Mouse (Mus musculus): ENCODE results near the gene Tbc1d22a. TPM values are rescaled to one million over a fixed set of nuclear protein-coding genes. Genes with fewer than 3 reads are reported as not detected.

The Tbc1d22a gene
- polyA plus RNA-seq, 1 experiment from 2014 or later, result 9.1 TPM

GRCm38 (mm10) chr15:86200169-86200568 lies 14.1 kb upstream of the Tbc1d22a start:
- Histone ChIP-seq H3K27me3 (ENCODE audit: control insufficient read depth, insufficient read depth, low read length) (no peaks in the 10 kb centered on the region), H3K4me2 (ENCODE audit: low read length) (no peak overlapping the region), H3K36me3 (ENCODE audit: control insufficient read depth, insufficient read depth, low read length) (no peaks in the 10 kb centered on the region), H3K27ac (replicated peaks in 1 of 2; ENCODE audit: control insufficient read depth in 1 of 2, insufficient read depth in 1 of 2, low read depth in 2 of 2, low read length in 2 of 2) (no peak overlapping the region), H3K9ac (ENCODE audit: low read length) (no peak overlapping the region), H3K9me3 (ENCODE audit: control insufficient read depth, low read length) (no peaks in the 10 kb centered on the region), H3K4me1 (ENCODE audit: control insufficient read depth in 2 of 2, insufficient read depth in 2 of 2, low read length in 2 of 2) (peaks cover 4 to 13% of the 10 kb centered on the region in 2 experiments; a peak in 3 of 4 replicates), H3K4me3 (ENCODE audit: control insufficient read depth in 1 of 2, insufficient read depth in 1 of 2, low read depth in 1 of 2, low read length in 2 of 2) (no peak overlapping the region)
- ATAC-seq (ENCODE audit: insufficient number of reproducible peaks, insufficient read depth, low FRiP score, low read depth), result no peak
- WGBS, result 53% methylated on average over 4 of the region's 4 CpGs

GRCm38 (mm10) chr15:86201095-86201494 lies 13.2 kb upstream of the Tbc1d22a start:
- WGBS, result 30% methylated on average over 4 of the region's 4 CpGs
- Histone ChIP-seq H3K4me2 (ENCODE audit: low read length) (no peak overlapping the region), H3K4me1 (ENCODE audit: control insufficient read depth in 2 of 2, insufficient read depth in 2 of 2, low read length in 2 of 2) (peaks cover 4 to 13% of the 10 kb centered on the region in 2 experiments; a peak in 3 of 4 replicates), H3K27me3 (ENCODE audit: control insufficient read depth, insufficient read depth, low read length) (no peaks in the 10 kb centered on the region), H3K36me3 (ENCODE audit: control insufficient read depth, insufficient read depth, low read length) (no peaks in the 10 kb centered on the region), H3K27ac (replicated peaks in 1 of 2; ENCODE audit: control insufficient read depth in 1 of 2, insufficient read depth in 1 of 2, low read depth in 2 of 2, low read length in 2 of 2) (peak overlapping the region; percentile 26 to 55), H3K9ac (ENCODE audit: low read length) (no peak overlapping the region), H3K9me3 (ENCODE audit: control insufficient read depth, low read length) (no peaks in the 10 kb centered on the region), H3K4me3 (ENCODE audit: control insufficient read depth in 1 of 2, insufficient read depth in 1 of 2, low read depth in 1 of 2, low read length in 2 of 2) (no peak overlapping the region)
- ATAC-seq (ENCODE audit: insufficient number of reproducible peaks, insufficient read depth, low FRiP score, low read depth), result peak; percentile 40; the same call in 1 of the 2 replicates

- Histone ChIP-seq H3K27me3 (ENCODE audit: control insufficient read depth, insufficient read depth, low read length) (no peaks in the 10 kb centered on the region), H3K36me3 (ENCODE audit: control insufficient read depth, insufficient read depth, low read length) (no peaks in the 10 kb centered on the region), H3K4me3 (ENCODE audit: control insufficient read depth in 1 of 2, insufficient read depth in 1 of 2, low read depth in 1 of 2, low read length in 2 of 2) (no peak overlapping the region), H3K9ac (ENCODE audit: low read length) (no peak overlapping the region), H3K4me1 (ENCODE audit: control insufficient read depth in 2 of 2, insufficient read depth in 2 of 2, low read length in 2 of 2) (peaks cover 4 to 13% of the 10 kb centered on the region in 2 experiments; a peak in 3 of 4 replicates), H3K4me2 (ENCODE audit: low read length) (no peak overlapping the region), H3K27ac (replicated peaks in 1 of 2; ENCODE audit: control insufficient read depth in 1 of 2, insufficient read depth in 1 of 2, low read depth in 2 of 2, low read length in 2 of 2) (peak overlapping the region; percentile 31 to 55), H3K9me3 (ENCODE audit: control insufficient read depth, low read length) (no peaks in the 10 kb centered on the region)
- WGBS, result 63% methylated on average over 9 of the region's 9 CpGs
- no peak for ATAC-seq (ENCODE audit: insufficient number of reproducible peaks, insufficient read depth, low FRiP score, low read depth)
Measured at GRCm38 (mm10) chr15:86201696-86202330, 12.4 kb upstream of the Tbc1d22a start.

GRCm38 (mm10) chr15:86202640-86203039 lies 11.6 kb upstream of the Tbc1d22a start:
- no peak overlapping the region for H3K4me2 ChIP-seq (ENCODE audit: low read length)
- H3K4me1 ChIP-seq (ENCODE audit: control insufficient read depth in 2 of 2, insufficient read depth in 2 of 2, low read length in 2 of 2), result peaks cover 4 to 13% of the 10 kb centered on the region in 2 experiments; a peak in 3 of 4 replicates
- WGBS, result 34% methylated on average over 6 of the region's 6 CpGs
- H3K4me3 ChIP-seq (ENCODE audit: control insufficient read depth in 1 of 2, insufficient read depth in 1 of 2, low read depth in 1 of 2, low read length in 2 of 2), result no peak overlapping the region
- 0 out of 4 replicates have a peak overlapping the region, but pooled peaks of 1 of the 2 experiments have one; percentile 55 for H3K27ac ChIP-seq (replicated peaks in 1 of 2; ENCODE audit: control insufficient read depth in 1 of 2, insufficient read depth in 1 of 2, low read depth in 2 of 2, low read length in 2 of 2)
- H3K9ac ChIP-seq (ENCODE audit: low read length), result no peak overlapping the region
- H3K27me3 ChIP-seq (ENCODE audit: control insufficient read depth, insufficient read depth, low read length), result no peaks in the 10 kb centered on the region
- no peaks in the 10 kb centered on the region for H3K36me3 ChIP-seq (ENCODE audit: control insufficient read depth, insufficient read depth, low read length)
- ATAC-seq (ENCODE audit: insufficient number of reproducible peaks, insufficient read depth, low FRiP score, low read depth), result no peak
- H3K9me3 ChIP-seq (ENCODE audit: control insufficient read depth, low read length), result no peaks in the 10 kb centered on the region

- ATAC-seq (ENCODE audit: insufficient number of reproducible peaks, insufficient read depth, low FRiP score, low read depth), result no peak
- 85% methylated on average over 7 of the region's 7 CpGs for WGBS
- Histone ChIP-seq H3K4me2 (ENCODE audit: low read length) (no peak overlapping the region), H3K27ac (replicated peaks in 1 of 2; ENCODE audit: control insufficient read depth in 1 of 2, insufficient read depth in 1 of 2, low read depth in 2 of 2, low read length in 2 of 2) (peak overlapping the region in 1 of 2 experiments; percentile 55; a peak in 1 of 4 replicates), H3K36me3 (ENCODE audit: control insufficient read depth, insufficient read depth, low read length) (no peaks in the 10 kb centered on the region), H3K4me3 (ENCODE audit: control insufficient read depth in 1 of 2, insufficient read depth in 1 of 2, low read depth in 1 of 2, low read length in 2 of 2) (no peak overlapping the region), H3K4me1 (ENCODE audit: control insufficient read depth in 2 of 2, insufficient read depth in 2 of 2, low read length in 2 of 2) (peaks cover 4 to 13% of the 10 kb centered on the region in 2 experiments; a peak in 3 of 4 replicates), H3K9me3 (ENCODE audit: control insufficient read depth, low read length) (no peaks in the 10 kb centered on the region), H3K9ac (ENCODE audit: low read length) (no peak overlapping the region), H3K27me3 (ENCODE audit: control insufficient read depth, insufficient read depth, low read length) (no peaks in the 10 kb centered on the region)
Measured at GRCm38 (mm10) chr15:86203292-86203793, 10.9 kb upstream of the Tbc1d22a start.

DNA sequence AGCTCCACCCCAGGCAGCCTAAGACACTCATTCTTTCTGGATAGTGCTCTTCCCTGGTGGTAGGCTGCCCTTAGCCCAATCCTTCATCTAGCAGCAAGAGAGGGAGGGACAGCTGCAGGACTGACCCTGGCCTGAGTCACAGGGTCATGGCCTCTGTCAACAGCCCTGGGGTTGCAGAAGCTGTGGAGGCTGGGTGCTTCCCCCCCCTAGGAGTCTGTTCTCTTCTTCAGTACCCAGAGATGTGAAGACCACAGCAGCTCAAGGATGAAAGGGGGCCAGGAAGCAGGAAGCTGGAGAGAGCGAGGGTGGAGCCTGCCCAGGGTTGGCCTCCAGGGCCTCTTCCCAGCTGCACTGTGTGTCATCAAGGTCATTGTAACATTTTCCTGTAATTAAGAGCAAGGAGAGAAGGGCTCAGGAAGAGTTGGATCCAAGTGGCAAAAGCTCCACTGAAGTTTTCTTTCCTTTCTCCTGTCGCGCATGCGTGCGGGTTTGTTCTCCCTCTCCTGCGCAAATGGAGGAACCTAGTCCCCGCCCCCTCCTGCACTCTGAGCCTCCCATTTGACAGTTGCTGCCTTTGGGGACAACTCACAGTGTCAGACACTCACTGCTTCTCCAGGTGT lies 10.2 kb upstream of the Tbc1d22a start:
- Histone ChIP-seq H3K4me1 (ENCODE audit: control insufficient read depth in 2 of 2, insufficient read depth in 2 of 2, low read length in 2 of 2) (peaks cover 0 to 12% of the 10 kb centered on the region in 2 experiments; a peak in 3 of 4 replicates), H3K4me2 (ENCODE audit: low read length) (no peak overlapping the region), H3K36me3 (ENCODE audit: control insufficient read depth, insufficient read depth, low read length) (no peaks in the 10 kb centered on the region), H3K4me3 (ENCODE audit: control insufficient read depth in 1 of 2, insufficient read depth in 1 of 2, low read depth in 1 of 2, low read length in 2 of 2) (no peak overlapping the region), H3K27me3 (ENCODE audit: control insufficient read depth, insufficient read depth, low read length) (no peaks in the 10 kb centered on the region), H3K9ac (ENCODE audit: low read length) (no peak overlapping the region), H3K9me3 (ENCODE audit: control insufficient read depth, low read length) (no peaks in the 10 kb centered on the region), H3K27ac (replicated peaks in 1 of 2; ENCODE audit: control insufficient read depth in 1 of 2, insufficient read depth in 1 of 2, low read depth in 2 of 2, low read length in 2 of 2) (peak overlapping the region; percentile 5 to 55; a peak in 1 of 4 replicates)
- 40% methylated on average over 7 of the region's 7 CpGs for WGBS
- ATAC-seq (ENCODE audit: insufficient number of reproducible peaks, insufficient read depth, low FRiP score, low read depth), result no peak

GRCm38 (mm10) chr15:86205300-86205699 lies 9.0 kb upstream of the Tbc1d22a start:
- no peak for ATAC-seq (ENCODE audit: insufficient number of reproducible peaks, insufficient read depth, low FRiP score, low read depth)
- no peaks in the 10 kb centered on the region for H3K27me3 ChIP-seq (ENCODE audit: control insufficient read depth, insufficient read depth, low read length)
- no peak overlapping the region for H3K9ac ChIP-seq (ENCODE audit: low read length)
- H3K27ac ChIP-seq (replicated peaks in 1 of 2; ENCODE audit: control insufficient read depth in 1 of 2, insufficient read depth in 1 of 2, low read depth in 2 of 2, low read length in 2 of 2), result no peak overlapping the region
- 51% methylated on average over 2 of the region's 2 CpGs for WGBS
- H3K4me2 ChIP-seq (ENCODE audit: low read length), result no peak overlapping the region
- H3K4me1 ChIP-seq (ENCODE audit: control insufficient read depth in 2 of 2, insufficient read depth in 2 of 2, low read length in 2 of 2), result peaks cover 1 to 11% of the 10 kb centered on the region in 2 experiments; a peak in 2 of 4 replicates
- no peak overlapping the region for H3K4me3 ChIP-seq (ENCODE audit: control insufficient read depth in 1 of 2, insufficient read depth in 1 of 2, low read depth in 1 of 2, low read length in 2 of 2)
- H3K9me3 ChIP-seq (ENCODE audit: control insufficient read depth, low read length), result no peaks in the 10 kb centered on the region
- H3K36me3 ChIP-seq (ENCODE audit: control insufficient read depth, insufficient read depth, low read length), result no peaks in the 10 kb centered on the region
